Mouse (Mus musculus) lung, postnatal 0 days (tissue): ENCODE results near the gene Gm20834. TPM values are rescaled to one million over a fixed set of nuclear protein-coding genes. Genes with fewer than 3 reads are reported as not detected.
"Not testable (repeated sequence)": the region's sequence is repeated elsewhere in the genome, so short reads cannot be mapped to it uniquely, and the experiment has no call there.

Experiments used
- ATAC-seq: fragments of 200-750 bp; cut with Nextera tagmentation; 2 replicates; pipeline ENCODE4 v1.8.0; 2017; ENCODE audit warnings: moderate library complexity
- DNase-seq: peaks from one replicate; pipeline ENCODE4 v3.0.0-alpha.2; 2016; ENCODE audit warnings: low spot score
- H3K27ac ChIP-seq: fragments of 300-500 bp; sonication (generic); 2 replicates; pipeline ENCODE4 v1.5.1; 2014; ENCODE audit warnings: antibody characterized with exemption, mild to moderate bottlenecking, low read length, mixed read lengths
- H3K27me3 ChIP-seq: fragments of 300-500 bp; sonication (generic); replicated peaks from 2 replicates; pipeline ENCODE4 v1.6.1; 2014; ENCODE audit warnings: low read length, mixed read lengths; ENCODE audit not compliant: insufficient read depth
- H3K36me3 ChIP-seq: fragments of 300-500 bp; sonication (generic); 2 replicates; pipeline ENCODE4 v1.6.1; 2014; ENCODE audit warnings: low read length, mixed read lengths; ENCODE audit not compliant: insufficient read depth
- H3K4me1 ChIP-seq: fragments of 300-500 bp; sonication (generic); 2 replicates; pipeline ENCODE4 v1.6.1; 2014; ENCODE audit warnings: antibody characterized with exemption, low read depth, low read length, mixed read lengths; ENCODE audit not compliant: insufficient read depth
- H3K4me2 ChIP-seq: fragments of 300-500 bp; sonication (generic); replicated peaks from 2 replicates; pipeline ENCODE4 v1.6.1; 2014; ENCODE audit warnings: low read depth, mild to moderate bottlenecking, low read length, moderate library complexity, mixed read lengths
- H3K4me3 ChIP-seq: fragments of 300-500 bp; sonication (generic); 2 replicates; pipeline ENCODE4 v1.5.1; 2014; ENCODE audit warnings: low read depth, low read length
- H3K9ac ChIP-seq: fragments of 300-500 bp; sonication (generic); replicated peaks from 2 replicates; pipeline ENCODE4 v1.6.1; 2014; ENCODE audit warnings: low read depth, mild to moderate bottlenecking
- H3K9me3 ChIP-seq: fragments of 300-500 bp; sonication (generic); 2 replicates; pipeline ENCODE4 v1.6.1; 2016; ENCODE audit warnings: low read length, mixed read lengths
- WGBS: fragments of 180-500 bp; shearing (Covaris S2); extraction: QIAGEN DNeasy Blood & Tissue Kit; methylation state at CpG from one replicate; pipeline ENCODE4 v1.1.7; 2014; 5-methylcytosine and 5-hydroxymethylcytosine counted together
- polyA plus RNA-seq: library from polyadenylated mRNA; unstranded; fragments of >200 nt; fragmentation: Nextera tagmentation; extraction: Ambion mirVana; gene quantifications from 2 replicates; pipeline ENCODE4 v1.2.1, GENCODE M21; 2015

Gm20834 gene
- not detected in 2 replicates for polyA plus RNA-seq

GRCm38 (mm10) chrY:10324489-10324888 lies at the start of gene Gm20834:
Gene Gm20834 (minus strand): TSS chrY:10324589.
- H3K4me2 ChIP-seq, H3K4me3 ChIP-seq, DNase-seq, H3K4me1 ChIP-seq, H3K9ac ChIP-seq, H3K27me3 ChIP-seq, H3K27ac ChIP-seq, H3K36me3 ChIP-seq, ATAC-seq, H3K9me3 ChIP-seq: not testable (repeated sequence)
- 21% methylated on average over 4 of the region's 4 CpGs for WGBS

Other genes with a start within 250 kb of the Gm20834 start
- not detected in 2 replicates for gene Gm21310, start 177.4 kb downstream of the Gm20834 start, polyA plus RNA-seq
- not detected in 2 replicates for gene Gm28510, start 88.1 kb upstream of the Gm20834 start, polyA plus RNA-seq
- not detected in 2 replicates for gene Gm20737, start 211.5 kb upstream of the Gm20834 start, polyA plus RNA-seq
- not detected in 2 replicates for gene Gm21775, start 228.9 kb upstream of the Gm20834 start, polyA plus RNA-seq